Mouse (Mus musculus) liver, adult 2 months (tissue): ENCODE results near the gene Ube2d1. TPM values are rescaled to one million over a fixed set of nuclear protein-coding genes. Genes with fewer than 3 reads are reported as not detected.

ENCODE experiments used
- DNase-seq: peaks from one replicate; pipeline ENCODE4 v3.0.0-alpha.2; 2011; ENCODE audit warnings: low read depth, low spot score; ENCODE audit errors: extremely low read depth
- H3K27ac ChIP-seq: fragments of 200-500 bp; replicated peaks from 2 replicates; pipeline ENCODE4 v1.5.1; 2012; ENCODE audit warnings: low read depth, mild to moderate bottlenecking, control low read depth, inconsistent platforms, low read length; ENCODE audit not compliant: insufficient read depth
- H3K27me3 ChIP-seq: fragments of 200-500 bp; 2 replicates; pipeline ENCODE4 v1.6.1; 2012; ENCODE audit warnings: mild to moderate bottlenecking, moderate library complexity, low read length, inconsistent platforms; ENCODE audit not compliant: control insufficient read depth, insufficient read depth
- H3K36me3 ChIP-seq: fragments of 200-500 bp; 2 replicates; pipeline ENCODE4 v1.6.1; 2012; ENCODE audit warnings: low read length, inconsistent platforms; ENCODE audit not compliant: control insufficient read depth, insufficient read depth
- H3K4me1 ChIP-seq: fragments of 200-500 bp; 2 replicates; pipeline ENCODE4 v1.6.1; 2011; ENCODE audit warnings: low read length; ENCODE audit not compliant: control insufficient read depth, insufficient read depth
- H3K4me3 ChIP-seq: fragments of 200-500 bp; 2 replicates; pipeline ENCODE4 v1.5.1; 2011; ENCODE audit warnings: low read depth, mild to moderate bottlenecking, control low read depth, low read length, moderate library complexity; ENCODE audit not compliant: insufficient read depth
- H3K79me2 ChIP-seq: fragments of 200-500 bp; 2 replicates; pipeline ENCODE4 v1.6.1; 2012; ENCODE audit warnings: inconsistent platforms, mild to moderate bottlenecking, low read length, moderate library complexity; ENCODE audit not compliant: control insufficient read depth, insufficient read depth
- H3K9ac ChIP-seq: fragments of 200-500 bp; 2 replicates; pipeline ENCODE4 v1.6.1; 2012; ENCODE audit warnings: low read depth, mild to moderate bottlenecking, control low read depth, inconsistent platforms, low read length
- CTCF ChIP-seq: fragments of 200-500 bp; IDR thresholded peaks from 2 replicates; pipeline ENCODE4 v1.5.1; 2011; ENCODE audit warnings: low read depth, low read length, control low read depth
- POLR2A ChIP-seq: fragments of 200-500 bp; IDR thresholded peaks from 2 replicates; pipeline ENCODE4 v1.6.1; 2011; ENCODE audit warnings: low read length, control low read depth; ENCODE audit not compliant: insufficient read depth; ENCODE audit errors: extremely low read depth
- WGBS: fragments of 180-500 bp; shearing (Covaris S2); methylation state at CpG from one replicate; pipeline ENCODE4 v1.1.7; 2018; 5-methylcytosine and 5-hydroxymethylcytosine counted together
- polyA plus RNA-seq: library from polyadenylated mRNA; depleted of rRNA; stranded (reverse); fragments of >200 nt; gene quantifications from 2 replicates; pipeline ENCODE4 v1.2.3, GENCODE M21; 2012
- total RNA-seq: library from RNA; depleted of rRNA; stranded (reverse); fragments of >200 nt; gene quantifications from 2 replicates; pipeline ENCODE4 v1.2.3, GENCODE M21; 2014

The Ube2d1 gene
- total and polyA plus RNA-seq, 2 experiments: 5.3 to 9.5 TPM

- H3K27me3 ChIP-seq: no peaks in the 10 kb centered on the region
- no peak for TF ChIP-seq CTCF
- no peak for TF ChIP-seq POLR2A
- H3K4me1 ChIP-seq: no peaks in the 10 kb centered on the region
- no peaks in the 10 kb centered on the region for H3K36me3 ChIP-seq
- WGBS: 72% methylated on average over 11 of the region's 11 CpGs
- H3K4me3 ChIP-seq: no peak overlapping the region
- H3K9ac ChIP-seq: no peak overlapping the region
- H3K27ac ChIP-seq: no peak overlapping the region
- DNase-seq: no peak
- H3K79me2 ChIP-seq: no peaks in the 10 kb centered on the region
Observed at GRCm38 (mm10) chr10:71316056-71316455, 31.0 kb upstream of the Ube2d1 start.

- no peak overlapping the region for H3K4me3 ChIP-seq
- H3K27me3 ChIP-seq: no peaks in the 10 kb centered on the region
- TF ChIP-seq POLR2A (no peak), CTCF (no peak)
- no peak overlapping the region for H3K9ac ChIP-seq
- H3K4me1 ChIP-seq: no peaks in the 10 kb centered on the region
- H3K27ac ChIP-seq: no peak overlapping the region
- WGBS: 67% methylated on average over 3 of the region's 3 CpGs
- no peaks in the 10 kb centered on the region for H3K79me2 ChIP-seq
- H3K36me3 ChIP-seq: no peaks in the 10 kb centered on the region
- no peak for DNase-seq
Observed at GRCm38 (mm10) chr10:71314596-71314995, 29.5 kb upstream of the Ube2d1 start.

- Histone ChIP-seq H3K27ac (no peak overlapping the region), H3K27me3 (no peaks in the 10 kb centered on the region), H3K36me3 (no peaks in the 10 kb centered on the region), H3K79me2 (no peaks in the 10 kb centered on the region), H3K4me1 (0 out of 2 replicates have a peak, but pooled peaks cover 2% of the 10 kb centered on the region), H3K4me3 (no peak overlapping the region), H3K9ac (no peak overlapping the region)
- WGBS: 76% methylated on average over 3 of the region's 3 CpGs
- no peak for TF ChIP-seq POLR2A
- TF ChIP-seq CTCF: no peak
- DNase-seq: no peak
Observed at GRCm38 (mm10) chr10:71310288-71310687, 25.2 kb upstream of the Ube2d1 start.

- H3K27me3 ChIP-seq: no peaks in the 10 kb centered on the region
- no peaks in the 10 kb centered on the region for H3K79me2 ChIP-seq
- WGBS: 88% methylated on average over 5 of the region's 5 CpGs
- H3K27ac ChIP-seq: no peak overlapping the region
- H3K36me3 ChIP-seq: no peaks in the 10 kb centered on the region
- no peak overlapping the region for H3K9ac ChIP-seq
- 0 out of 2 replicates have a peak, but pooled peaks cover 2% of the 10 kb centered on the region for H3K4me1 ChIP-seq
- DNase-seq: no peak
- TF ChIP-seq CTCF (no peak), POLR2A (no peak)
- H3K4me3 ChIP-seq: no peak overlapping the region
Observed at GRCm38 (mm10) chr10:71308199-71308598, 23.1 kb upstream of the Ube2d1 start.

- 66% methylated on average over 6 of the region's 6 CpGs for WGBS
Observed at GRCm38 (mm10) chr10:71306759-71307158, 21.7 kb upstream of the Ube2d1 start.

GRCm38 (mm10) chr10:71306190-71306589 lies 21.1 kb upstream of the Ube2d1 start:
- Histone ChIP-seq H3K27ac (no peak overlapping the region), H3K9ac (no peak overlapping the region), H3K79me2 (no peaks in the 10 kb centered on the region), H3K36me3 (no peaks in the 10 kb centered on the region), H3K27me3 (no peaks in the 10 kb centered on the region), H3K4me1 (0 out of 2 replicates have a peak, but pooled peaks cover 2% of the 10 kb centered on the region), H3K4me3 (no peak overlapping the region)
- TF ChIP-seq POLR2A (no peak), CTCF (peak; percentile 65)
- WGBS: 15% methylated on average over 6 of the region's 6 CpGs
- peak; percentile 45 for DNase-seq

More at GRCm38 (mm10) chr10:71306759-71307158, 21.7 kb upstream of the Ube2d1 start:
- no peaks in the 10 kb centered on the region for H3K36me3 ChIP-seq
- no peak overlapping the region for H3K4me3 ChIP-seq
- DNase-seq: no peak
- H3K27ac ChIP-seq: no peak overlapping the region
- no peaks in the 10 kb centered on the region for H3K79me2 ChIP-seq
- H3K27me3 ChIP-seq: no peaks in the 10 kb centered on the region
- TF ChIP-seq CTCF (no peak), POLR2A (no peak)
- 0 out of 2 replicates have a peak, but pooled peaks cover 2% of the 10 kb centered on the region for H3K4me1 ChIP-seq
- H3K9ac ChIP-seq: no peak overlapping the region
